Comparison of ENCODE assay signal across 35 mouse cellular contexts in genomic region chr6:143831246-143831645, GRCm38 (mm10).
"Had no signal": no experiment of that assay in that cellular context is flagged by ENCODE, and none has a peak within 500 bp of the region (broad histone marks: within the 10 kb centered on the region; RNA-seq: fewer than 3 reads in every experiment).

No protein-coding gene starts in this region.

- H3K4me1 ChIP-seq: heart, embryonic 10.5 days; heart, embryonic 12.5 days; heart, embryonic 13.5 days; heart, embryonic 15.5 days; hindbrain, embryonic 10.5 days; hindbrain, embryonic 13.5 days; hindbrain, embryonic 15.5 days; intestine, embryonic 15.5 days; kidney, embryonic 15.5 days had no signal

- H3K9ac ChIP-seq: heart, embryonic 12.5 days; heart, embryonic 13.5 days; heart, embryonic 15.5 days; hindbrain, embryonic 12.5 days; hindbrain, embryonic 13.5 days; hindbrain, embryonic 14.5 days; hindbrain, embryonic 15.5 days; intestine, embryonic 15.5 days; kidney, embryonic 15.5 days had no signal

- H3K9me3 ChIP-seq: heart, embryonic 10.5 days; heart, embryonic 12.5 days; heart, embryonic 13.5 days; heart, embryonic 15.5 days; hindbrain, embryonic 10.5 days; hindbrain, embryonic 12.5 days; hindbrain, embryonic 13.5 days; hindbrain, embryonic 15.5 days; intestine, embryonic 15.5 days; kidney, embryonic 15.5 days had no signal

- H3K4me3 ChIP-seq: heart, embryonic 10.5 days; heart, embryonic 12.5 days; heart, embryonic 13.5 days; heart, embryonic 15.5 days; hindbrain, embryonic 10.5 days; hindbrain, embryonic 12.5 days; hindbrain, embryonic 13.5 days; hindbrain, embryonic 15.5 days; intestine, embryonic 15.5 days; kidney, embryonic 15.5 days; layer of hippocampus, adult 2 months; left cerebral cortex, adult 2 months had no signal

- H3K27me3 ChIP-seq: heart, embryonic 12.5 days; heart, embryonic 13.5 days; heart, embryonic 15.5 days; hindbrain, embryonic 12.5 days; hindbrain, embryonic 13.5 days; hindbrain, embryonic 15.5 days; intestine, embryonic 15.5 days; kidney, embryonic 15.5 days had no signal

- ATAC-seq: hindbrain, embryonic 16.5 days; inflammation-experienced regulatory T-cells, adult 6 months; intestine, embryonic 15.5 days; intestine, embryonic 16.5 days; intestine, postnatal 0 days had no signal

- H3K36me3 ChIP-seq: heart, embryonic 15.5 days; hindbrain, embryonic 15.5 days; intestine, embryonic 15.5 days; kidney, embryonic 15.5 days had no signal

- H3K4me2 ChIP-seq: heart, embryonic 11.5 days; heart, embryonic 12.5 days; heart, embryonic 13.5 days; heart, embryonic 15.5 days; hindbrain, embryonic 12.5 days; hindbrain, embryonic 13.5 days; hindbrain, embryonic 14.5 days; hindbrain, embryonic 15.5 days; intestine, embryonic 15.5 days; kidney, embryonic 15.5 days had no signal

- H3K27ac ChIP-seq: heart, embryonic 10.5 days; heart, embryonic 13.5 days; heart, embryonic 15.5 days; hindbrain, embryonic 10.5 days; hindbrain, embryonic 12.5 days; hindbrain, embryonic 13.5 days; hindbrain, embryonic 14.5 days; hindbrain, embryonic 15.5 days; intestine, embryonic 15.5 days; kidney, embryonic 15.5 days; kidney, postnatal 0 days; layer of hippocampus, adult 2 months; left cerebral cortex, adult 2 months had no signal

- DNase-seq: heart, postnatal 10 days; heart, postnatal 14 days; heart, postnatal 36 days; heart, postnatal 4 days; kidney, adult 11 months; kidney, adult 18-20 months; kidney, adult 2 months; kidney, adult 8-10 months; kidney, adult 9 months; kidney, postnatal 10 days; kidney, postnatal 14 days; kidney, postnatal 25 days; kidney, postnatal 36 days; kidney, postnatal 4 days; layer of hippocampus, adult 9-11 months; layer of hippocampus, postnatal 36 days had no signal
